Mouse (Mus musculus) liver, postnatal 0 days (tissue): Measurements from ENCODE around the gene Fuz.

Source experiments
- CTCF ChIP-seq: sonication (generic); IDR thresholded peaks from 2 replicates; pipeline ENCODE4 v1.5.1; 2016; ENCODE audit warnings: antibody characterized with exemption, low read depth
- EP300 ChIP-seq: IDR thresholded peaks from 2 replicates; pipeline ENCODE4 v1.6.1; 2016; ENCODE audit warnings: antibody characterized with exemption, low read depth, mild to moderate bottlenecking

DNA sequence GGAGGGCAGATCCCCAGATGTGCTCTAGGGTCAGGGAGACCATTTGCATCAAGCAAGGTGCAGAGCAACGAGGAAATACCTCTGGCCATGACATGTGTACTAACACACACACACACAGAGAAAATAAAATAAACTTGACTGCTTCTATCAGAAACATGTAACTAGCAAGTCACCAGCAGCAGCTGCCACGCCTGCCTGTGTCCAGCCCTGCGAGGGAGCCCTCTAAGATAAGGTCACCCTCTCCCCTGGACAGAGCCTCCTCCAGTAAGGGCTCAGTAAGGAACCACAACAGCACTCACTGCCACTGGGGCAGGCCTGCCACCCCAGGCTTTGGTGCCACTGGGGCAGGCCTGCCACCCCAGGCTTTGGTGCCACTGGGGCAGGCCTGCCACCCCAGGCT lies 22.3 kb downstream of the Fuz start:
- TF ChIP-seq EP300 (no peak), CTCF (no peak)
